Mouse (Mus musculus): ENCODE measurements around the gene Thsd4. TPM values are rescaled to one million over a fixed set of nuclear protein-coding genes. Genes with fewer than 3 reads are reported as not detected.

The Thsd4 gene
- total RNA-seq, 4 experiments from 2014 or later: 0.46 to 0.79 (median 0.50) TPM

DNA sequence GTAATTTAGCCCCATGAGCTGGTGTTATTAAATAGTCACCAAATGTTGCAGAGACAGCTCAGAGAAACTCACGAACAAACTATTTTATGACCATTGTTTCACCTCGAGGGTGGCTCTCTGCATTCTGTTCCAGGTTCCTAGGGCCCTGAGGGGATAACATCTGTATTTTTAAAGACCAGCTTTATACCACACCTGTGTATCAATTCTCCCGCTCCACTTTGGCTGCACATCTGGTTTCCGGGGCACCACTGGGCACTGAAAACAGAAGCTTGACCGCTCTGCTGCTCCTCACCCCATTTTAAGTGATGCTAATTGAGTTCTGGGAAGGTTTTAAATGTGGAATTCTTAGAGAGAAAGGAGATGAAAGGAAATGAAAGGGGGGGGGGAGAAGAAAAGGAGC is 429.4 kb downstream of the Thsd4 start:
- DNase-seq (ENCODE audit: low spot score in 2 of 2): no peak

DNA sequence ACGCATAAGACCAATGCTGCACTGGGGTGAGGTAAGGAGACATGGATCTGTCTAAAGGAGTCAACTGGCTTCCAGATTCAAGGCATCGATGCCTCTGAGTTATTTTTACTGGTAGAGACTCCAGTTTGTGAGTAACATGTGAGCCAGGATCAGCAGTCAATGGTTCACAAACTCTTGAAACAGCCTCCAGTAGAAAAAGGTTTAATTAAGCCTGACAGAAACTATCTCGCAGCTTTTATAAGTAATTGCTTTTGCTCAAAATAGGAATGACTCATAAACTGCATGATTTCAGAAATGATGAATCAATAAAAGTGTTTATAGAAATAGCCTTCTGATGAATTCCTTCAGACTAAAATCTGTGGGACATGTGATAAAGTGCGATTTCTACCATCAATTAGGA is 432.4 kb downstream of the Thsd4 start:
- no peak for DNase-seq (ENCODE audit: low spot score in 2 of 2)

DNA sequence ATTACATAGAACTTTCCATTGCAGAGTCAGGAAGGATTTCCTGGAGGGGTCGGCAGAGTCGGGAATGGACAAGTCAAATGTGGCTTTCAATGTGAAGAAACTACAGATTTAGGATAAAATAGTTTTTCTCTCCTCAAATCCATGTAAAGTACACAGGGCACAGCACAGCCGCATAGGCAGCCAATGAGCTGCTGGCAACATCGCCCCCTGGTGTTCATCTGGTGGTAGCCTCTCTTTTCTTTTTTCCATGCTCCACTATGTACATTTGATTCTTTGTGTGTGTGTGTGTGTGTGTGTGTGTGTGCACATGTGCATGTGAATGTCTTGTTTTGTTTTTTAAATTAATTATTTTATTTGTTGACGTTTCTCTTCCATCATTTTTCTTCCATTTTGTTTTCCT is 433.7 kb downstream of the Thsd4 start:
- DNase-seq (ENCODE audit: low spot score in 2 of 2): no peak

DNA sequence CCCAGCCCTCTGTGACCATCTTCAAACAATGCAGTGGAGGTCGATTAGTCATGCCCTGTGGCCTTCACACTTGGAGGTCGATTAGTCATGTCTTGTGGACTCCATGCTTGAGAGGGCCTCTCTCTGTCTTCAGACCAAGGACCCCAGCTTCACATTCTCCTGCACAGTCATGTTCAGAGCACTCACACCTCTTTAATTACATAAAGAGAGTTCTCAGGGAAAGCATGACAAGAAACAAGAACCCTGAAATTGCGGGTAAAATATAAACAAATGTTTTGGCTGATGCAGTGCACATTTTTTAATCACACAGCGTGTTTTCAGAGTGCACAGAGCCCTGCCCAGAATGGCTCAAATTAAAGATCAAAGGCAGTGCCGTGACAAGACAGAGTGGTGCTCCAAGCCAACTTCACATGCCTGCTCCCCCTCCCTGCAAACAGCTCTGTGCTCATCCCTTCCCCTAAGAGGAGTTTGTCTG is 439.7 kb downstream of the Thsd4 start:
- no peak for DNase-seq (ENCODE audit: low spot score in 2 of 2)

DNA sequence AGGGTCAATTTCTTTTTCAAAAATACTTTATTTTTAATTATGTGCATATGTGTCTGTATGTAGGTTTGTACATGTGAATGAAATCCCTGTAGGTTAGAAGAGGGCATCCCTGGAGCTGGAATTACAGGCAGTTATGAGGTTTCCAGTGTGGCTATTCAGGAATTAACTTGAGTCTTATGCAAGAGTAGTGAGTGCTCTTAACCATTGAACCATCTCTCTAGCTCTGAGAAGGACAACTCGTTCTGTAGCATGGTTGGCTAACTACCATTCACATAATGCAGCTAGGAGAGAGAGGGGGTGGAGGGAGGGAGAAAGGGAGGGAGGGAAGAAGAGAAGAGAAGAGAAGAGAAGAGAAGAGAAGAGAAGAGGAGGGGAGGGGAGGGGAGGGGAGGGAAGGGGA is 444.1 kb downstream of the Thsd4 start:
- no peak for DNase-seq (ENCODE audit: low spot score in 2 of 2)

DNA sequence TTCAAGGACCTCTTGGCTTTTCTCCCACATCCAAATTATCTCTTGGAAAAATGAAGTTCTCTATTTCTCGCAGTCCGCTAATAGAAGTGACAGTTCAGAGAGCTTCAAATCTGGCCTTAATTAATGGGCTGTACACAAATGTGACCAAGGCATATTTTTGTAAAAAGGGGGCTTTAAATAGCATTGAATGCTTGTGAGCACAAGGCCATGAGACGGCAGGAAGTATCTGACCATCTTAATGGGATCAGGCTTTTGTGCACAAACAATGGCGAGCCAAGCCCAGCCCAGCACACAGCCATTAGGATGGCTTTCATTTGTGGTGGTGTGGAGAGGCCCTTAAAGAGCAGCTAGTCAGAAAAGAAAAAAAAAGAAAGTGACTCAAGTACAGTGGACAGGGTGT is 445.4 kb downstream of the Thsd4 start:
- DNase-seq (ENCODE audit: low spot score in 2 of 2): no peak

DNA sequence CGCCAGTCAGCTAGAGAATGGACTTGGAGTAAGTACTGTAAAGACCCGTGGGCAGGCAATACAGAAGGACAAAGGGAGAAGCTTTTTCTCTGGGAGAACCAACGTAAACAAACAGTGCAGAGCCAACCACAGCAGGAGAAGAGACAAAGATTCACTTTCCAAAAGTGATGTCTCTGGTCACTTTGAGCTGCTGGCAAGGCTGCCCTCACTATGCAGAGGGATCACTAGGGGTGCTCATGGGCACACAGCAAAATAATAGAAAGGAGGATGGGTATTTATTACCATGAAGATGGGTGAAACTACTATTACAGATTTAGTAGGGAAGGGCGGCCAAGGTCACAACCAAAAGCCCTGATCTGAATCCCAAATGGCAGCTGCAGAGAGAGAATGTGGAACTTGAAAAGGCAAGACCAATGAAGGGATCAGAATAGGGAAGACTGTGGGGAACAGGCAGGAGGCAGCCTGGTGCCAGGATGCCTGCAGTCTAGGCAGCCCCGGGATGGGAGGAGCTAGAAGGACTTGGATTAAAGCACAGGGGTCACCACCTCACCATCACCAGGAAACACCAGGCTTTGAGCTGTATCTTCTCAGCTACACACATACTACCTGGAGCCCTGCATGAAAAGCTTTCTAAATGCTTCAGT is 450.1 kb downstream of the Thsd4 start:
- DNase-seq (ENCODE audit: low spot score in 2 of 2): no peak

DNA sequence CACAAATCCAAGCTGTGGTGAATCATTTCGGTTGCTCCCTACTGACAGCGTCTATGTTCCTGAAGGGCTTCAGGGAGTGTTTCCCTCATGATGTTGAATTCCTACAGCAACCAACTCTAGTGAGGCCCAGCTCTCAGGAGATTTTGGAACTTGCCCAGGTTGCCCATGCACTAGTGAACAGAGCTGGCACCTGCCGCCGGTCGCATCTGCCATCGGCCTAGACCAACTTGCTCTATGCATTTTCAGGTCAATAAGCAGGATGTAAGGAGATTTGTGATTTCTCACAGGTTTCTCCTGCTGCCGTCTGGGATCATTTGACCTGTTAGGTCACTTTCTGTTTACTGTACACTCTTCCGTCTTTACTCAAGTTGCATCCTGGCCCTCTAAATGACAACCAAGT is 454.6 kb downstream of the Thsd4 start:
- no peak for DNase-seq (ENCODE audit: low spot score in 2 of 2)

DNA sequence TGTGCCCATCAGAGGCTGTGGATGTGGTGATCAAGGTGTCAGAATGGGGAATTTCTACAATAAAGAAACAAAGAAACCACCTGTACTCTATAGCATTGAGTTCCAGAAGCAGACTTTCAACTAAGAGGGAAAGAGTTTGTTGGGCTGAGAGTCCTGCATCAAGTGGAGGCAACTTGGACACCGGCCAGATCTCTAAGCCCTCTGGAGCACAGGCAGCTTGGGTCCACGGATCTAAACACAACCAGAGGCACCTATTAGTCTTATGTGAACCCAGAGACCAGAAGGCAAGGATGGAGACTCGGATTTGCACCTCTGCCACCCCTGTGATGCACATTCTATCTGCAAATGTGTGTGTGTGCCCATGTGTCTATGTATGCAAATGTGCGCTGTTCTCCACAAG is 456.7 kb downstream of the Thsd4 start:
- DNase-seq (ENCODE audit: low spot score in 2 of 2): no peak

DNA sequence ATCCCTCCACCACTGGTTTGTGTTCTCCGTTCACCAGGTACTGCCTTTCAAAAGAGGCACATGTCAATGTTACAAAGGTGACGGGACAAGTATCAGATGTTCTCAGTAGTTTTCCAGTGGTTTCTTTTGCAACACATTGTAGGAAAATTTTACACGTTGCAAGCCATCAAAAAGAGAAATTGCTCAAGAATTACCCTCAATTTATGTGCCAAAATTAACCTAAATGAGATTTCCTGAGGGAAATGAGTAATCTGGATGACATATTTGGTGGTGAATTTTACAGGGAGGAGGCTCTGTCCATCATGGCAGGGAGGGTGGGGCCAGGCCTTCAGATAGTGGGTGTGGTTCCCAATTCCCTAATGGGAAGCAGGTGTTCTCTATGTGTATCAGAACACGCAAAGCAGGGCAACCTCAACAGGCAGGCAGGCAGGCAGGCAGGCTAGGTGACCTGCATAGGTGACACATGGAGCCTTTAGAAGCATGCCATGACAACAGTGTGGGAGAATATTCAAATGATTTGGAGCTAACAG is 458.6 kb downstream of the Thsd4 start:
- DNase-seq (ENCODE audit: low spot score in 2 of 2): no peak

DNA sequence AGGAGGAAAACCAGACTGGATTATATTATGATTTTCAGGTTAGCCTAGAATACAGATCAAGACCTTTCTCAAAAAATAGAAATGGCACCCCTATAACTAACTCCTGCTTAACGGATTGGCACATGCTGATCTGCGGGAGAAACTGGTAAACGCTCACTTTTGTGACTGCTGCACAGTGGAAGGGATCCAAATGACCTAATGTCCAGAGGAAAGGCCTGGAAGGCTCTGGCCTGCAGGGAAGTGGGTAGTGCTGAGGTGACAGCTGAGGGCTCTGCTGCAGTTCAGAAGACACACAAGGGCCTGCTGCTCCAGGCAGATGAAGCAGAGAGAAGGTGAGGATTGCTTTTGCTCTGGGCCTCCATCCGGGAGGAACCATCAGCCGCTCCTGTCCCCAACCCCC is 465.7 kb downstream of the Thsd4 start:
- DNase-seq (ENCODE audit: low spot score in 2 of 2): no peak

DNA sequence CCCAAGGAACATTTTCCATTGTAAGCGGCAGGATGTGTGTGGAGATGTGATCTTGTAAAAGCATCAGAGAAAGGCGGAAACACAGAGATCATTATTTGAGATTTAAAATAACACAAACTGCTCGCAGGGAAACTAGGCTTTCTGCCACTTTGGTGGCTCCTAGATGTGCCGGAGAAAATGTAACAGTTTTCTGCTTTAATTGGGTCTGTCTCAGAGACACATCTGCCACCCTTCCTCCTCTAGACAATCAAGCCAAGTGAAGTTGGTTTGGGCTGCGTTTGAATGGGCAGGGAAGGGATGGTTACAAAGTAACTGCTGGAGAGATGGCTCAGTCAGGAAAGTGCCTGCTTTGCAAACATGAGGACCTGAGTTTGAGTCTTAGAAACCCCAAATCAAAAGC is 466.9 kb downstream of the Thsd4 start:
- no peak for DNase-seq (ENCODE audit: low spot score in 2 of 2)

DNA sequence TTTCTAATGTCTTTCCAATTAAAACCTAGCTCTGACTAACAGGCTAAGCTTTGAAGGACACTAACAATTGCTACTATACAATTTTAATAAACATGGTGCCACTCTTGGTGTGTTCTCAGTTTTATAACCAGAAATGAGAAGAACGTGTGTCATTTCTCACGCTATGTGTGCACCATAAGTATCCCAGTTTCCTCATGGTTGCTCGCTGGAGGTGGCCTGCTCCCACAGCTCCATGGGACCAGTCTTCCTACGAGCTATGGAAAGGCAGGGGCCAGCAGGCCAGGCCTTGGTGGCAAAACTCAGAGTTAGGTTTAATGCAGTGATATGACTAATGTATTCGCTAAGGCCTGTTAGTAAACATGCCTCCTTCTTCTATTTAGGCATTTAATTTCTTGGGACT is 468.7 kb downstream of the Thsd4 start:
- DNase-seq (ENCODE audit: low spot score in 2 of 2): no peak

DNA sequence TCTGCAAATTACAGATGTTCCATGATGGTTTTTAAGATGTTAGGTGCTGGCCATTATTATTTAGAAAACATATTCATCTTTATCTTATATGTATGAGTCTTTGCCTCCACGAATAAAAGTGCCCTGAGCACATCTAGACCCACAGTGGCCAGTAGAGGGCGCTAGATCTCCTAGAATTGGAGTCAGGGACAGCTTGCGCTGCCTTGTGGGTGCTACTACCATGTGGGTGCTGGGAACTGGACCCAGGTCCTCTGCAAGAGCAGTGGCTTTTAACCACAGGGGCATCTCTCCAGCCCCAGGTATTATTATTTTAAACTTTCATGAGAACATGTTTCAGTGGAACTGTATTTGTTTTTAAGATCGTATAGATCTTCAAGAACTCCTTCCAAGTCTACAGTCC is 469.4 kb downstream of the Thsd4 start:
- no peak for DNase-seq (ENCODE audit: low spot score in 2 of 2)

DNA sequence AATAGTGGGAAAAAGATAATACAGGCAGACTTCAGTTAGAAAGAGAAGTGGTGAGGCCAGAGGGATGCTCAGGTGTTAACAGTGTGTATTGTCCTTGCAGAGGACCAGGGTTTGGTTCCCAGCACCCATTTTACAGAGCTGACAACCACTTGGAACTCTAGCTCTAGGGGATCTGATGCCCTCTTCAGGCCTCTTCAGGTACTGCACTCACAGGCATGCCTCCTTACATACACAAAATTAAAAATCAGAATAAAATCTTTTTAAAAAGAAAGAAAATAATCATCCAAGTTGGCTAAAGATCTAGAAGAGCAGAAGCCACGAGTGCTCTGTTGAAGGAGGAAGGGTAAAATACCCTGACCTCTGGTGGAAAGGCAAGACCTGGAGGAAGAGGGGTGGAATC is 478.7 kb downstream of the Thsd4 start:
- no peak for DNase-seq (ENCODE audit: low spot score in 2 of 2)

DNA sequence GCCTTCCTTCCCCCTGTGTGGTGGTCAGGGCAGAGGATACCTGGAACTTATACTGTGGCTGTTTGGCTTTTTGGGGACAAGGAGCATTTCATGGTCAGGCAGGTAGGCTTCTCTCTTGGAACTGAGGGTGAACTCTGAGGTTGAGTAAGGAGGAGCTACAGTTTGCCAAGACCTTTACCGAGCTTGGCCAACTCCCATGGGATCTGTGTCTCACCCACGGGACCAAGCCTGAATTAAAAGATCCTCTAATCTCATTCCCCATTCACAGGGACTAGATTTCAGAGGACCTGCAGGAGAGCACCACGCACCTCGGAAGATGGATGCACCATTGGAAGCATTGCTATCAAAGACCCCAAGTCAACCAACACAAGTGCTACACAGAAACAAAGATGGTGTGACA is 487.0 kb downstream of the Thsd4 start:
- no peak for DNase-seq (ENCODE audit: low spot score in 2 of 2)

DNA sequence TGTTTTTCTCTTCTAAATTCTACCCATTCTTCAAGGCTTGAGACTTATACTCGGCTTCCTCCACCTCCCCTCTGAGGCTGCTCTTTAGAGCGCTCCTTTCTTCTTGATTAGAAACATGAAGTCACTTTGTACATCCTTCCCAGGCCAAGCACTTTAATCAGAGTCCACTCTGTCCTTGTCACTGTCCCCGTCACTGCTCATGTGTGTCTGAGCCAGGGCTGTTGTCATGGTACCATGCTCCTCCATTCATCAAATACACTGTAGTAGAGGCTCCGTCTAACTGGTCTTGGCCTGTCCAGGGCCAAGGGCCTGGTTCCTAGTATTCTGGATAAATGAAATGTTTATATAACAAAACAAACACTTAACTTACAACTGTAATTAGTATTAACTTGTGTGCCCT is 494.6 kb downstream of the Thsd4 start:
- no peak for DNase-seq (ENCODE audit: low spot score in 2 of 2)

DNA sequence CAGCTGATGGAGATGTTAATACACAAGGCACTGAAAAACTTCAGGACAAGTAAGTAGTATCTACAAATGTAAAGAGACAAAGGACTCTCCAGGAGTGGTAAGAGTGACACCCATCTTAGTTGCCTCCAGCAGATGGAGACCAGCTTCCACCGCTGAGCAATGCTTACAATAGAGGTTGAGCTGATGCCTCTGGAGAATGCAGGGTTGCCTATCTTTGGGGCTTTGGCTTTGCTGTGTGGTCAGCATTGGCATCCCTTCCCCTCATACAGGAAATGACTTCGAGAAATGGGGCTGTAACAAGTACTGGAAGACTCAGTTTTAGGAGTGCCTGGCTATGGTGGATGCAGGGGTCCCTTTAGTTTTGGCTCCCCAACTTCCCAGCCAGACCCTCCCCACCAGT is 495.1 kb downstream of the Thsd4 start:
- no peak for DNase-seq (ENCODE audit: low spot score in 2 of 2)

DNA sequence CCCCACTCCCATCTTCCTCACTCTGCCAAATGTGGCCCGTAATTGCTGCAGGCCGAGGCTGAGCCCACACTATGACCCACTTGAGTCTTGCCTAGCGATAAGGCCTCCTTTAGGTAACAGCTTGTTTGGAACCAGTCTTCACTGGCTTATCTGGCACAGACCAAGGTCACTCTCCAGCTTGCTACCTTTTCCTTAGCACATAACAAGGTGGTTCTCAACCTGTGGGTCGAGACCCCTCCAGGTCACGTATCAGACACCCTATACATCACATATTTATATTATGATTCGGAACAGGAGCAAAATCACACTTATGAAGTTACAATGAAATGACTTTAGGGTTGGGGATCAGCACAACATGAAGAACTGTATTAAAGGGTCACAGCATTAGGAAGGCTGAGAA is 495.9 kb downstream of the Thsd4 start:
- no peak for DNase-seq (ENCODE audit: low spot score in 2 of 2)

DNA sequence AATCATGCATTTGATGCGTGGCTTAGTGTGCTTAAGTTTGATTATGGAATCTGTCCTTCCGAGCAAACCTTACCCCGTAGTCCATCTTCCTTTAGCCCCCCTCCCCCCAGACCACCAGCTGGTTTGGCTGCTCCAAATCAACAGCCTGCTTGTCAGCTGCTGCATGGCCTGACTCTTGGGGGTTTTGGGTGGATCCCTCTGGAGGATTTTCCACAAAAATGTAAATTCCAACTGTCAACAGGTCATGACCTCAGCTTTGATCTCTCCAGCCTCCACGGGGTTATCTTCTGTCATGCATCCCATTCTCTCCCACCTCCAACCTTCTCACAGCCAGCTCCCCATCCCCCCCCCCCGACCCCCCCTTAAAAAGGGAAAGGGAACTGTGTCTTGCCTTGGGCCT is 496.9 kb downstream of the Thsd4 start:
- DNase-seq (ENCODE audit: low spot score in 2 of 2): no peak

DNA sequence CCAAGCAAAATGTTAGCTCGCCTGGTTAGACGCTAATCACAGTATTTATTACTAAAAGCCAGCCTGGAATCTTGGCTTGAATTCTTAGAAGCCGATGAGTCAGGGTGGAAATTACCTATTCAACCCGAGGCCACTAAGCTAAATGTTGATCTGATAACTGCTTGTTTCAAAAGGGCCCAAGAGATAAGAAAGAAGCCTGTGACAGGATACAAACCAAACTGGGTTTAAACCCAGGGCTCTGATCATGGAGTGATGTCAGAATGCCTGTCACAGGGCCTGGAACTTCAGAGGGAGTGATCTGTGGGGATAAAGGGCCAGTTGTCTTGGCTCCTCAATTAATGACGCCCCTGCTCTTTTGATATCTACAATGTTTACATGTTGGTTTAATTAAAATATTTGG is 497.3 kb downstream of the Thsd4 start:
- no peak for DNase-seq (ENCODE audit: low spot score in 2 of 2)

DNA sequence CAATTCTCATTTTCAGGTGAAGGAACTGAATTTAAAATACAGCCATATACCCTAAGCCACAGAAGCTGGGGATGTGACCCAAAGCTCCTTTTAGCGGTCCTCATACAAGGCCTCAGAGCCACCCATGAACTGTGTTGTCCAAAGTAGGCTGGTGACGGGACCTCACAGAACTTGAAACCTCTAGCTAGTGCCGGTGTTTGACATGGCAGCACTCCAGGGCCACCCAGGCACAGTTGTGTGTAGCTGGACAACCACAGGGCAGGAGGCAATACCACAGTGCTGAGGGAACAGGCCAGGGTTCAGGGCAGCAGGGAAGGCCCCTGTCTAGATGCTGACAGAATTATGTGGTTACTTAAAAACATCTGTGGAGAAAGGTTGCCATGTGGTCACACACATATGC is 499.5 kb downstream of the Thsd4 start:
- no peak for DNase-seq (ENCODE audit: low spot score in 2 of 2)

DNA sequence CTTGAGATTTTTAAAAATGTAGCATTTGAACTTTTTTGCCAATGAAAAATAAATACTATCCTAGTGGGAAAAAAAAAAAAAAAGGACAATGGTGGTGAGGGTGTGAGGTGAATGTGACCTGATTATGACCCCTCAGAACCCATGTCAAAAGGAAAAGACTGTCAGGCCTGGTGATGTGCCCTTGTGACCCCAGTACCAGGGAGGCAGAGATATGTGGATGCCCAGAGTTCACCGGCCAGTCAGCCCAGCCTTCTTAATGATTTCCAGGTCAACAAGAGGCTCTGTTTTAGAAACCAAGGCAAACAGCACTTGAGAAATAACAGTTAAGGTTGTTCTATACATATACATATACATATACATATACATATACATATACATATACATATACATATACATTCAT is 501.4 kb downstream of the Thsd4 start:
- no peak for DNase-seq (ENCODE audit: low spot score in 2 of 2)

DNA sequence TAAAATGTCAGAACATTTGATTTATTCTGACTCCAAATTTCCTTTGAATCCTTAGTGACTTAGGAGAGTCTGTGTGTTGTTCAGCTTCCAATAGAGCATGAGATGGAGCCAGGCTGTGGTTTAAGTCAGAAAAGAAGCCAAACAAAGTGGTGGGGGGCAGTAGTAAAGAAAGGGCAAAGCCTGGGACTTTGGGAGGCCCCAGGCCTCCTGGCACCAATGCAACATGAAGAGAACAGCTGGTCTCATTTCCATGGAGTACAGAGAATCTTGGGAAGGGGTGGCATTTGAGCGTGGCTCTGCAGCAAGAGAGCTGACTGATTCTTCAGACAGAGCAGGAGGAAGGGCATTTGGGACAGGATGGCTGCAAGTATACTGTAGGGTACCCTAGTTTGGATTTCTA is 511.6 kb downstream of the Thsd4 start:
- DNase-seq (ENCODE audit: low spot score in 2 of 2): no peak
